Mouse (Mus musculus) left cerebral cortex, postnatal 36 days (tissue): ENCODE data around the gene Prune1. TPM values are rescaled to one million over a fixed set of nuclear protein-coding genes. Genes with fewer than 3 reads are reported as not detected.

ENCODE experiments used
- DNase-seq, 2 experiments: peaks; one replicate each; pipeline ENCODE4 v3.0.0; 2021 to 2022; ENCODE audit warnings: low spot score in 2 of 2, mixed read lengths in 1 of 2
- intact Hi-C: fragments of 180-260 bp; cut with DNase I; formaldehyde crosslinking; loops from one replicate; pipeline ENCODE4 v1.15.1; 2025
- total RNA-seq, 2 experiments: library from RNA; stranded (reverse); gene quantifications; 2 replicates each; pipeline ENCODE4 v1.2.3; 2021

Prune1 gene
- total RNA-seq, 2 experiments from 2014 or later: 24.9 to 27.0 TPM

DNA sequence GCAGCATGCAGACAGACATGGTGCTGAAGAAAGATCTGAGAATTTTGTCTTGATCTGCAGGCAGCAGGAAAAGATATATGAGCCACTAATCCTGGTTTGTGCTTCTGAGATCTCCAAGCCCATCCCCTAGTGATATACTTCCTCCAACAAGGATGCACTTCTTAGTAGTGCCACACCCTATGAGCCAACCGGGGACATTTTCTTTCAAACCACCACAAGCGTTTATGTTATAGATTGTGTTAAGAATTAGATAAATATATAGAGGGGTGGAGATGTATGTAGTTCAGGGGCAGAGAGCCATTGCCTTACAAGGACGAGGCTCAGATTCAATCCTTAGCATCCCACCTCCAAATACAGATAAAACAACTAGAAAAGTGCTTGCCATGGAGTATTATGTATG is 28.6 kb upstream of the Prune1 start:
- DNase-seq: no peak
- intact Hi-C loops: no loop called here

DNA sequence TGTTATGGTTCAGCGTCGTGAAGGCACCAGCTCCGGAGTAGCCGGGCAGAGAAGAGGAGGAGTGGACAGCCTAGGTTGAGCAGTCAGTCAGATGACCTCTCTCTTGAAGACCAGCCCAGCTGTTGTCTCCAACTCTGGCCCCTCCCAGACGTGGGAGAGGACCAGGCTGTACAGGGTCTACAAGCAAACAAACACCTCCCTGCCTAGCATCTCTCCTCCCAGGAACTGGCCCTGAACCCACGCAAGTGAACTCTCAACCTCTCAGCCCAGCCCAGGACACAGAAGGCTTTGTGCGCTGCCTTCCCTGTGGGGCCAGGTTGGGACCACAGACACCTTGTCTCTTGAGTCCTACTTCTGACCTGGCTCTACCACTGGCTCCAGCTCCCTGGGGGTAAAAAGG is 25.2 kb upstream of the Prune1 start, which contains the start of gene Anxa9:
Gene Anxa9, minus strand, starts transcription at position 77 of the 400 bp plus-strand sequence.
- intact Hi-C loops: no loop called here
- no peak for DNase-seq

- intact Hi-C loops: no loop called here
- no peak for DNase-seq
Measured at GRCm38 (mm10) chr3:95306244-95306643, 24.4 kb upstream of the Prune1 start.

GRCm38 (mm10) chr3:95301204-95301796 is 19.4 kb upstream of the Prune1 start:
- DNase-seq: no peak
- intact Hi-C loops: no loop called here

GRCm38 (mm10) chr3:95298018-95298417 is 16.1 kb upstream of the Prune1 start:
- intact Hi-C loops: no loop called here
- no peak for DNase-seq

DNA sequence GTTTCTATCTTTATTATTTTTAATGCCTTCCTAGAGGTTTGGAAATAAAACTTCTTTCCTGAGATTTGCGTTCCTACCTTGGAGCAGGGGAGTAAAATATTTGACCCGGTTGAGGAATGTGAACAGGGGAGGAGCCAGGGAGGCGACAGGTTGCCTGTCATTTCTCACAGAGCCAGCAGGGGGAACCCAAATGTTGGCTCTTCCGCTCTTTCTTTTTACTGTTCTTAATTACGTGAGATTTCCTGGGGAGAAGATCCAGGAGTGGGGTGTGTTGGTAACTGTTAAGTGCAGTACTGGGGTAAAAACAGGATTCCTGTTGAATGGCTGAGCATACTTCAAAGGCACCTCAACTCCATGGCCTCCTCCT is 14.2 kb upstream of the Prune1 start:
- no peak for DNase-seq
- intact Hi-C loops: no loop called here

- no peak for DNase-seq
- intact Hi-C loops: no loop called here
Measured at GRCm38 (mm10) chr3:95295321-95296102, 13.6 kb upstream of the Prune1 start.

DNA sequence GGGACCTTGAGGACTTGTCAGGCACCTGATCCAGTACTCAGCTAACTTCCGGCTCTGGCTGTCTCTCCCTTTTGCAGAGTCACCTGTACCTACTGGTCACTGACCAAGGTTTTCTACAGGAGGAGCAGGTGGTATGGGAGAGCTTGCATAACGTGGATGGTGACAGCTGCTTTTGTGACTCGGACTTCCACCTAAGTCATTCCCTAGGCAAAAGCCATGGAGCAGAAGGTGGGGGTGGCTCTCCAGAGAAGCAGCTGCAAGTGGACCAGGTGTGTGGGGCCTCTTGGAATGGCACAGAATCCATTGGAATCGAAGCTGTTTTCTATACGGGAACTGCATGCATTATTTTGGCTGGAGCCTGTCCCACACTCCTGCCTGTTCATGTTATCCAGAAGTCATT is 12.8 kb upstream of the Prune1 start:
- intact Hi-C loops: no loop called here
- DNase-seq: no peak

- DNase-seq: no peak
- intact Hi-C loops: no loop called here
Measured at GRCm38 (mm10) chr3:95294316-95294715, 12.4 kb upstream of the Prune1 start.

- intact Hi-C loops: no loop called here
- no peak for DNase-seq
Measured at GRCm38 (mm10) chr3:95293537-95293936, 11.7 kb upstream of the Prune1 start.

- intact Hi-C loops: no loop called here
- DNase-seq: no peak
Measured at GRCm38 (mm10) chr3:95292899-95293298, 11.0 kb upstream of the Prune1 start.

GRCm38 (mm10) chr3:95291041-95291440 is 9.2 kb upstream of the Prune1 start:
- DNase-seq: no peak
- intact Hi-C loops: no loop called here

- no peak for DNase-seq
- intact Hi-C loops: no loop called here
Measured at GRCm38 (mm10) chr3:95290156-95290555, 8.3 kb upstream of the Prune1 start.

DNA sequence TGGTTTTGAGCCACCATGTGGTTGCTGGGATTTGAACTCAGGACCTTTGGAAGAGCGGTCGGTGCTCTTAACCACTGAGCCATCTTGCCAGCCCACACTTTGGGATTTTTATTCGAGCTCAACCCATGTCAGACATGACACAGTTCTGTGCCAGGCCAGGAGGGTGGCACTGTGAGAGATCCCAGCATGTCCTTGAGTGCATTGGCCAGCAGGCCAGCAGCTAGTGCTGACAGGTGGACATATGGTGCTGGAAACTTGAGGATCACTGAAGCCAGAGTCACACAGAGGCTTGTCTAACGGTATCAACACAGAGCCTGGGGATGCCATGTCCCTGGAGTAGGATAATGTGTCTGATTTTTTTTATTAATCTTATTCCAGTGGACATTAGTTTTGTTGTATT is 7.5 kb upstream of the Prune1 start:
- DNase-seq: no peak
- intact Hi-C loops: no loop called here

DNA sequence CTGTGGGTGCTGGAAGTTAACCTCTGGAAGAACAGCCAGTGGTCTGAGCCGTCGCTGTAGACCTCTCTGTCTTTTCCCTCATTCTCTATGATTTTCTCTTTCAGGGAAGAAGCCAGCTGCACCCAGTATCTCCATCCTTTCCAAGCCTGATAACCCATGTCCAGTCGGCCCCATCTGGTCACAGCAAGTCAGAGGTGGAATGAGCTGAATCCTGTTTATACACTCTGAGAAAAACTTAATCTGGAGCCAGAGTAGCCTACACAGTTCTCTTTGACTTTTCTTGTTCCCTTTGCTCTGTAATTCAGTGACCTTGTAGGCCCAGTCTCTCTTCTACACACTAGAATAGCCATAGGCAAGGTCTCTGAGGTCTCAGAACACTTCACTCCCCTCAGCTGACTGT is 5.7 kb upstream of the Prune1 start:
- DNase-seq: no peak
- intact Hi-C loops: no loop called here

- DNase-seq: no peak
- intact Hi-C loops: no loop called here
Measured at GRCm38 (mm10) chr3:95286510-95286909, 4.6 kb upstream of the Prune1 start.

- intact Hi-C loops: no loop called here
- no peak for DNase-seq
Measured at GRCm38 (mm10) chr3:95286011-95286410, 4.1 kb upstream of the Prune1 start.

- intact Hi-C loops: no loop called here
- no peak for DNase-seq
Measured at GRCm38 (mm10) chr3:95285390-95285789, 3.5 kb upstream of the Prune1 start.

- DNase-seq: no peak
- intact Hi-C loops: no loop called here
Measured at GRCm38 (mm10) chr3:95284501-95285281, 2.8 kb upstream of the Prune1 start.

- intact Hi-C loops: no loop called here
Measured at GRCm38 (mm10) chr3:95284062-95284461, 2.2 kb upstream of the Prune1 start.

DNA sequence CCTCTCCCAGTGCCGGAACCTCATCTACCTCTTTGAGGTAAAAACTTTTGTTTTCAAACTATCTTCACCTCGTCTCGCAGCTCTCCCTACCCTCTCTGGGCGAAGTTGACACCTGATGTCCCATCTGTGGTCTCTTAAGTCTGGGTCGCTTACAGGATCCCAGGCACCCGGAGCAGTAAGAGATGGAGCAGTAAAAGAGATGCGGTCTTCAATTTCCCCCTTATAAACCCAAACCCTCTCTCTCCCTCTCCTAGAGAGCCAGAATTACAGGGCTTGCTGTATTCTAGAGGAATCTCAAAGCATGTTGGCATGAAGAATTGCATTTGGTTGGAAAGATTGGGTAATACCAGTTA is 1.7 kb upstream of the Prune1 start:
- no peak for DNase-seq
- intact Hi-C loops: loop anchor here (2.0 kb wide), 1 partner anchor 55 kb away; the partner anchor contains the start of gene Cdc42se1

More at GRCm38 (mm10) chr3:95284062-95284461, 2.2 kb upstream of the Prune1 start:
- DNase-seq: no peak
